Comparison of ENCODE assay signal across 19 mouse cellular contexts in genomic region chr12:80367227-80367626, GRCm38 (mm10).
DNase-seq lines count a peak whose midpoint lies in the region; ATAC-seq and TF ChIP-seq lines count a peak whose summit lies in the region.
"Had no signal": no experiment of that assay in that cellular context is flagged by ENCODE, and none has a peak within 500 bp of the region (broad histone marks: within the 10 kb centered on the region; RNA-seq: fewer than 3 reads in every experiment).

No protein-coding gene starts in this region.

- H3K4me3 ChIP-seq in heart, embryonic 10.5 days: no peak overlapping the region
- no peak overlapping the region for H3K4me3 ChIP-seq in layer of hippocampus, adult 2 months
- no peak overlapping the region for H3K4me3 ChIP-seq in limb, embryonic 13.5 days
- no peak overlapping the region for H3K4me3 ChIP-seq in forebrain, embryonic 15.5 days
- H3K4me3 ChIP-seq: erythroblast, embryonic 14.5 days; hindbrain, embryonic 12.5 days; midbrain, embryonic 10.5 days; neural tube, embryonic 15.5 days had no signal

- H3K27me3 ChIP-seq in heart, embryonic 10.5 days (ENCODE audit: insufficient read depth, poor library complexity, severe bottlenecking): no peaks in the 10 kb centered on the region
- H3K27me3 ChIP-seq in limb, embryonic 13.5 days: no peaks in the 10 kb centered on the region
- H3K27me3 ChIP-seq in forebrain, embryonic 15.5 days: no peaks in the 10 kb centered on the region
- H3K27me3 ChIP-seq: hindbrain, embryonic 12.5 days; neural tube, embryonic 15.5 days had no signal

- no peak for DNase-seq in heart, embryonic 10.5 days (ENCODE audit: low spot score)
- no peak for DNase-seq in heart, postnatal 36 days
- no peak for DNase-seq in layer of hippocampus, adult 2 months (ENCODE audit: low spot score in 2 of 2)
- DNase-seq in layer of hippocampus, adult 11-12 months (ENCODE audit: low spot score): no peak
- peak; percentile 29 for DNase-seq in R1 (ENCODE audit: low read depth, low spot score)
- DNase-seq: cerebellum, adult 2 months; gastrocnemius, postnatal 10 days; kidney, postnatal 14 days; lung, postnatal 10 days had no signal

- peaks cover 24% of the 10 kb centered on the region for H3K36me3 ChIP-seq in heart, embryonic 10.5 days
- H3K36me3 ChIP-seq in limb, embryonic 13.5 days: peaks cover 29% of the 10 kb centered on the region
- peaks cover 6% of the 10 kb centered on the region; the same call in 1 of the 2 replicates for H3K36me3 ChIP-seq in forebrain, embryonic 15.5 days

- 63% methylated on average over 4 of the region's 4 CpGs for WGBS in heart, embryonic 10.5 days
- 77% methylated on average over 4 of the region's 4 CpGs for WGBS in limb, embryonic 13.5 days
- 89% methylated on average over 4 of the region's 4 CpGs for WGBS in forebrain, embryonic 15.5 days

- TF ChIP-seq CTCF in layer of hippocampus, adult 2 months (conservative IDR thresholded peaks at IDR 0.05): no peak

- H3K4me1 ChIP-seq in heart, embryonic 10.5 days: peaks cover 31% of the 10 kb centered on the region
- peaks cover 42% of the 10 kb centered on the region for H3K4me1 ChIP-seq in limb, embryonic 13.5 days
- H3K4me1 ChIP-seq in forebrain, embryonic 15.5 days: peaks cover 17% of the 10 kb centered on the region
- H3K4me1 ChIP-seq: midbrain, embryonic 10.5 days had no signal

- no peaks in the 10 kb centered on the region for H3K9me3 ChIP-seq in heart, embryonic 10.5 days
- no peaks in the 10 kb centered on the region for H3K9me3 ChIP-seq in limb, embryonic 13.5 days
- H3K9me3 ChIP-seq in forebrain, embryonic 15.5 days: no peaks in the 10 kb centered on the region
- H3K9me3 ChIP-seq: hindbrain, embryonic 12.5 days; midbrain, embryonic 10.5 days; neural tube, embryonic 15.5 days had no signal

- H3K9ac ChIP-seq in limb, embryonic 13.5 days: no peak overlapping the region
- no peak overlapping the region for H3K9ac ChIP-seq in forebrain, embryonic 15.5 days (replicated peaks)
- H3K9ac ChIP-seq: hindbrain, embryonic 12.5 days; neural tube, embryonic 15.5 days had no signal

- intact Hi-C loops in heart, postnatal 36 days (cut with DNase I): loop anchor here (5.0 kb wide), 1 partner anchor 105 kb away; the partner anchor contains the start of gene Actn1

- peak overlapping the region; percentile 89; the same call in 1 of the 2 replicates for H3K27ac ChIP-seq in heart, embryonic 10.5 days
- 0 out of 2 replicates have a peak overlapping the region, but pooled peaks have one; percentile 60 for H3K27ac ChIP-seq in layer of hippocampus, adult 2 months
- peak overlapping the region; percentile 44; the same call in 1 of the 2 replicates for H3K27ac ChIP-seq in limb, embryonic 13.5 days
- no peak overlapping the region for H3K27ac ChIP-seq in forebrain, embryonic 15.5 days (replicated peaks)
- H3K27ac ChIP-seq: midbrain, embryonic 10.5 days had no signal

- no peak overlapping the region for H3K4me2 ChIP-seq in limb, embryonic 13.5 days (replicated peaks)
- H3K4me2 ChIP-seq in forebrain, embryonic 15.5 days (replicated peaks): no peak overlapping the region
- H3K4me2 ChIP-seq: hindbrain, embryonic 12.5 days; liver, embryonic 11.5 days; neural tube, embryonic 15.5 days had no signal

- ATAC-seq in limb, embryonic 13.5 days (ENCODE audit: low FRiP score, low read depth): no peak
- no peak for ATAC-seq in forebrain, embryonic 15.5 days (replicated peaks)
- ATAC-seq: CD4-positive, CD25-positive, alpha-beta regulatory T cell, adult 4 months; forebrain, embryonic 16.5 days; intestine, postnatal 0 days had no signal
